Mouse (Mus musculus): ENCODE data around the gene Lrrc51. TPM values are rescaled to one million over a fixed set of nuclear protein-coding genes. Genes with fewer than 3 reads are reported as not detected.
A peak's percentile ranks its signal among the peaks of the same experiment; 100 is the strongest.

The Lrrc51 gene
- total and polyA plus RNA-seq, 3 experiments, result 4.9 to 6.6 (median 5.6) TPM

- TF ChIP-seq CHD1 (IDR thresholded peaks at IDR 0.05; ENCODE audit: low read depth, low read length), result no peak
- no peak for TF ChIP-seq ZKSCAN1 (IDR thresholded peaks at IDR 0.05; ENCODE audit: borderline replicate concordance, low read depth, low read length)
- TF ChIP-seq TCF12 (IDR thresholded peaks at IDR 0.05; ENCODE audit: low read depth, low read length), result peak; percentile 40
- TF ChIP-seq EP300 (IDR thresholded peaks at IDR 0.05; ENCODE audit: low read length), result no peak
- TF ChIP-seq NRF1 (IDR thresholded peaks at IDR 0.05; ENCODE audit: low read depth, low read length), result peak; percentile 97
- TF ChIP-seq PAX5 (IDR thresholded peaks at IDR 0.05; ENCODE audit: low read length), result no peak
- peak; percentile 95 for TF ChIP-seq KAT2A (IDR thresholded peaks at IDR 0.05; ENCODE audit: insufficient replicate concordance, low read length)
- TF ChIP-seq TBP (conservative IDR thresholded peaks at IDR 0.05; ENCODE audit: low read depth, low read length), result peak; percentile 78
- no peak for TF ChIP-seq ETS1 (conservative IDR thresholded peaks at IDR 0.05; ENCODE audit: low read depth, low read length)
- TF ChIP-seq HCFC1 (IDR thresholded peaks at IDR 0.05; ENCODE audit: low read depth, low read length), result peak; percentile 93
- TF ChIP-seq MAFK (IDR thresholded peaks at IDR 0.05; ENCODE audit: insufficient replicate concordance, low read length), result no peak
- peak; percentile 85 for TF ChIP-seq IRF4 (IDR thresholded peaks at IDR 0.05; ENCODE audit: low read depth, low read length)
Measured at GRCm38 (mm10) chr7:101896104-101897066, 37.3 kb downstream of the Lrrc51 start (continued).

GRCm38 (mm10) chr7:101895695-101896094, 38.0 kb downstream of the Lrrc51 start:
- no peak overlapping the region for H3K27ac ChIP-seq (ENCODE audit: insufficient read depth, low read depth)
- DNase-seq (ENCODE audit: extremely low read depth), result no peak
- peak overlapping the region; percentile 16; the same call in 1 of the 2 replicates for H3K4me2 ChIP-seq (ENCODE audit: insufficient read depth, low read depth, poor library complexity, severe bottlenecking)
- peaks cover 8 to 37% of the 10 kb centered on the region in 2 experiments for H3K4me1 ChIP-seq (ENCODE audit: control insufficient read depth in 1 of 2, insufficient read depth in 2 of 2)
- H3K9me3 ChIP-seq (replicated peaks; ENCODE audit: low read length), result no peaks in the 10 kb centered on the region
- H3K9ac ChIP-seq (ENCODE audit: insufficient read depth, low read depth), result peak overlapping the region; percentile 68; the same call in 1 of the 2 replicates
- in situ Hi-C loops (cut with MboI; ENCODE audit: low pct_ligation_motif_present, low pct_unique_long_range_greater_than_20kb, low sequenced_read_pairs), result no loop called here
- dilution Hi-C loops (cut with MboI; ENCODE audit: extremely low pct_ligation_motif_present, extremely low pct_unique_long_range_greater_than_20kb, low sequenced_read_pairs), result no loop called here
- no peaks in the 10 kb centered on the region for H3K27me3 ChIP-seq (replicated peaks)
- H3K4me3 ChIP-seq (replicated peaks in 1 of 3; ENCODE audit: low read depth in 2 of 3, low read length in 2 of 3, poor library complexity in 1 of 3), result peak overlapping the region; percentile 59 to 84 (median 62)
- TF ChIP-seq JUN (IDR thresholded peaks at IDR 0.05; ENCODE audit: insufficient read depth, low read depth, low read length) (no peak), ZC3H11A (IDR thresholded peaks at IDR 0.05; ENCODE audit: low read depth, low read length) (no peak), ZNF384 (IDR thresholded peaks at IDR 0.05; ENCODE audit: low read depth, low read length) (no peak), CHD1 (IDR thresholded peaks at IDR 0.05; ENCODE audit: low read depth, low read length) (no peak), E2F4 (IDR thresholded peaks at IDR 0.05; ENCODE audit: insufficient replicate concordance, low read depth, low read length) (no peak), TBP (conservative IDR thresholded peaks at IDR 0.05; ENCODE audit: low read depth, low read length) (no peak), ELF1 (IDR thresholded peaks at IDR 0.05; ENCODE audit: low read depth, low read length) (no peak), KAT2A (IDR thresholded peaks at IDR 0.05; ENCODE audit: insufficient replicate concordance, low read length) (no peak), ETS1 (conservative IDR thresholded peaks at IDR 0.05; ENCODE audit: low read depth, low read length) (no peak), NELFE (IDR thresholded peaks at IDR 0.05; ENCODE audit: low read depth, low read length) (no peak), MAX (IDR thresholded peaks at IDR 0.05; ENCODE audit: low read length) (no peak), HCFC1 (IDR thresholded peaks at IDR 0.05; ENCODE audit: low read depth, low read length) (no peak), GABPA (IDR thresholded peaks at IDR 0.05; ENCODE audit: insufficient replicate concordance, low read depth, low read length) (no peak), JUND (conservative IDR thresholded peaks at IDR 0.05; ENCODE audit: low read depth, low read length) (no peak), MAFK (IDR thresholded peaks at IDR 0.05; ENCODE audit: insufficient replicate concordance, low read length) (no peak), MEF2A (IDR thresholded peaks at IDR 0.05; ENCODE audit: borderline replicate concordance, low read depth, low read length) (no peak), USF2 (conservative IDR thresholded peaks at IDR 0.05; ENCODE audit: low read depth, low read length) (no peak), POLR2AphosphoS2 (IDR thresholded peaks at IDR 0.05; ENCODE audit: low read depth, low read length) (no peak)
- H3K79me2 ChIP-seq (replicated peaks; ENCODE audit: control insufficient read depth, extremely low read depth, insufficient read depth, poor library complexity, severe bottlenecking), result no peaks in the 10 kb centered on the region
- peaks cover 6 to 26% of the 10 kb centered on the region in 2 experiments for H3K36me3 ChIP-seq (replicated peaks in 1 of 2; ENCODE audit: control insufficient read depth in 1 of 2, insufficient read depth in 1 of 2, low read length in 1 of 2)

All from CH12.LX (cell line).